Mouse (Mus musculus) lung, adult 18-20 months (tissue): ENCODE data around the gene Spop.

Experiments used
- DNase-seq, 2 experiments: peaks; one replicate each; pipeline ENCODE4 v3.0.0; 2022; ENCODE audit warnings: mixed read lengths in 2 of 2

The Spop gene

GRCm38 (mm10) chr11:95521563-95521962 lies 107.7 kb downstream of the Spop start:
- DNase-seq = peak; percentile 76 to 81

GRCm38 (mm10) chr11:95527307-95527706 lies 113.4 kb downstream of the Spop start:
- DNase-seq = no peak

- DNase-seq = no peak
These were observed 114.4 kb downstream of the Spop start for GRCm38 (mm10) chr11:95528231-95528630.

- no peak for DNase-seq
These were observed 118.6 kb downstream of the Spop start for GRCm38 (mm10) chr11:95532353-95533072.

GRCm38 (mm10) chr11:95533484-95534160 lies 119.7 kb downstream of the Spop start:
- DNase-seq = peak; percentile 80 to 85

- no peak for DNase-seq
These were observed 124.7 kb downstream of the Spop start for GRCm38 (mm10) chr11:95538378-95539104.

GRCm38 (mm10) chr11:95540637-95541385 lies 126.9 kb downstream of the Spop start:
- no peak for DNase-seq
